Mouse (Mus musculus) spleen, adult 2 months (tissue): ENCODE measurements at regions not wholly inside any gene's neighbourhood (a gene's known extent, or its start where the extent isn't known, plus 50 kb on each side); places are given as distances from the start of the nearest gene placed in this dataset.

Experiments used
- CTCF ChIP-seq: fragments of 200-500 bp; IDR thresholded peaks from 2 replicates; pipeline ENCODE4 v1.5.1; 2011; ENCODE audit warnings: mild to moderate bottlenecking, inconsistent platforms; ENCODE audit not compliant: insufficient read depth, insufficient read length, insufficient replicate concordance; ENCODE audit errors: extremely low read depth
- POLR2A ChIP-seq: fragments of 200-500 bp; IDR thresholded peaks from 2 replicates; pipeline ENCODE4 v1.6.1; 2011; ENCODE audit warnings: low read depth, low read length, inconsistent platforms

DNA sequence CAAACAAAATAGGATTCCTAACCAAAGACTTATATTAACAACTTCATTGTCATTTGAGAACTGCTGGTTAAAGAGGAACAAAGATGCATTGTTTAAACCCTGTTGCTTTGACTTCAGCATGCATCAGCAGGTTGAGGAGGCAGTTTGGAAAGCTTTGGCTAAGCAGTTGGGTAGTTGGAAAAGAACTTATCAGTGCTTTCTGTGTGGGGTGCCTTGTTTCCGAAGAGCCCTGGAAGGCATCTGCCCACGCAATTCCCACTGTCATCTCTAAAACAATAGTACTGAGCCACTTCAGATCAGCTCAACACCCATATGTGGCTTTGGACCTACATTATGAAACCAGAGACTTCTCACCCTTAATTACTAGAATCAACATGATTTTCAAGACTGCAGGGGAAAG lies 1503.7 kb upstream of the Slc10a2 start:
- TF ChIP-seq POLR2A, result no peak
- TF ChIP-seq CTCF, result no peak
